Mouse (Mus musculus) limb, embryonic 12.5 days (tissue): ENCODE data around the gene Ier5l. TPM values are rescaled to one million over a fixed set of nuclear protein-coding genes. Genes with fewer than 3 reads are reported as not detected.

ENCODE experiments used
- ATAC-seq: fragments of 200-750 bp; cut with Nextera tagmentation; 2 replicates; pipeline ENCODE4 v1.8.0; 2017; ENCODE audit warnings: low read depth, moderate TSS enrichment; ENCODE audit not compliant: insufficient number of reproducible peaks, insufficient read depth, low FRiP score, low TSS enrichment
- H3K27ac ChIP-seq: fragments of 300-500 bp; sonication (generic); 2 replicates; pipeline ENCODE4 v1.5.1; 2016; ENCODE audit warnings: mild to moderate bottlenecking, moderate library complexity
- H3K27me3 ChIP-seq: fragments of 300-500 bp; sonication (generic); 2 replicates; pipeline ENCODE4 v1.6.1; 2016; ENCODE audit warnings: mild to moderate bottlenecking, moderate library complexity
- H3K36me3 ChIP-seq: fragments of 300-500 bp; sonication (generic); 2 replicates; pipeline ENCODE4 v1.6.1; 2016; ENCODE audit warnings: mild to moderate bottlenecking, moderate library complexity
- H3K4me1 ChIP-seq: fragments of 300-500 bp; sonication (generic); replicated peaks from 2 replicates; pipeline ENCODE4 v1.6.1; 2016
- H3K4me2 ChIP-seq: fragments of 300-500 bp; sonication (generic); 2 replicates; pipeline ENCODE4 v1.6.1; 2016; ENCODE audit warnings: mild to moderate bottlenecking, moderate library complexity
- H3K4me3 ChIP-seq: fragments of 300-500 bp; sonication (generic); replicated peaks from 2 replicates; pipeline ENCODE4 v1.5.1; 2016; ENCODE audit warnings: mild to moderate bottlenecking
- H3K9ac ChIP-seq: fragments of 300-500 bp; sonication (generic); replicated peaks from 2 replicates; pipeline ENCODE4 v1.6.1; 2016; ENCODE audit warnings: mild to moderate bottlenecking, moderate library complexity
- H3K9me3 ChIP-seq: fragments of 300-500 bp; sonication (generic); 2 replicates; pipeline ENCODE4 v1.6.1; 2016; ENCODE audit warnings: mild to moderate bottlenecking, moderate library complexity
- WGBS: fragments of 180-500 bp; shearing (Covaris S2); methylation state at CpG from one replicate; pipeline ENCODE4 v1.1.7; 2016; 5-methylcytosine and 5-hydroxymethylcytosine counted together
- polyA plus RNA-seq: library from polyadenylated mRNA; unstranded; fragments of >200 nt; fragmentation: Nextera tagmentation; extraction: Ambion mirVana; gene quantifications from 2 replicates; pipeline ENCODE4 v1.2.1, GENCODE M21; 2016

Gene Ier5l
- polyA plus RNA-seq, 1 experiment from 2014 or later = 4.5 TPM

DNA sequence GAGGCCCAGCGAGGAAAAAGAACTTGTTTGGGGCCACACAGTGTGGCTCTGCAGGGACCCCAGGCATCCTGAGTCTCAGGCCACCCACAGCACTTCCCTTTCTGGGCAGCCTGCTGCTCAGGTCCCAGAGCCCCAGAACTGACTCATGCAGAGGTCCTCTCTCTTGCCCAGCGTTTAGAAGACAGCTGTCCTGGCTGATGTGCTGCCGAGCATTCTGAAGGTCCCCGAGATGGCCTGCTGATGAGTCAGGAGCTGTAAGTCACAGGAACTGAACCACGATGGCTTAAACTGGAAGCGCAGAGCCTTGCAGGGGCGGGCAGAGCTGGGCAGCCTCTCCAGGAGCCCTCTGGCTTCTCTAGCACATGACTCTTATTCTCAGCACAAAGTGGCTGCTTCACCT is 13.6 kb upstream of the Ier5l start:
- Histone ChIP-seq H3K4me1 (peaks cover 10% of the 10 kb centered on the region), H3K27me3 (no peaks in the 10 kb centered on the region), H3K27ac (no peak overlapping the region), H3K9me3 (no peaks in the 10 kb centered on the region), H3K4me2 (no peak overlapping the region), H3K36me3 (no peaks in the 10 kb centered on the region), H3K4me3 (no peak overlapping the region), H3K9ac (no peak overlapping the region)
- 45% methylated on average over 7 of the region's 7 CpGs for WGBS
- ATAC-seq = no peak

DNA sequence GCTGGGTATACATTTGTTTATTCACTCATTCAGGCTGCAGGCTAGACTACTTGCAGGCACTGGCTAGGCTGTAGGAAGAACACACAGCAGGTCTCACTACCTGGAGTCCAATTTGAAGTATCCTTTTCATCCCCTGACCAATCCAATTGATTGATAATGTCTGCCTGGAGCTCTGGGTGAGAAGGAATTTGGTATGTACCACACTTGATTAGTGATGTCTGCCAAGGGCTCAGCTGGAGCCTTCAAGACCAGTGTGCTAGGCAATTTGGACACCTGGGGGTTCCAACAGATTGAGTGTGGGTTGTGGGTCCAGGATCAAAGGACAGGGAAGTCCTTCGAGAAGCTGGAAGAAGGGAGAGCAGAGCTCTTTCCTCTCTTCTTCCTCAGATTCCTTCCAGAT is 4.5 kb upstream of the Ier5l start:
- peaks cover 13% of the 10 kb centered on the region for H3K4me1 ChIP-seq
- no peaks in the 10 kb centered on the region for H3K27me3 ChIP-seq
- H3K4me2 ChIP-seq = no peak overlapping the region
- no peaks in the 10 kb centered on the region for H3K9me3 ChIP-seq
- H3K27ac ChIP-seq = no peak overlapping the region; the same call in 1 of the 2 replicates
- H3K4me3 ChIP-seq = no peak overlapping the region
- ATAC-seq = no peak
- no peak overlapping the region for H3K9ac ChIP-seq
- 68% methylated on average over 1 of the region's 1 CpGs for WGBS
- H3K36me3 ChIP-seq = no peaks in the 10 kb centered on the region

DNA sequence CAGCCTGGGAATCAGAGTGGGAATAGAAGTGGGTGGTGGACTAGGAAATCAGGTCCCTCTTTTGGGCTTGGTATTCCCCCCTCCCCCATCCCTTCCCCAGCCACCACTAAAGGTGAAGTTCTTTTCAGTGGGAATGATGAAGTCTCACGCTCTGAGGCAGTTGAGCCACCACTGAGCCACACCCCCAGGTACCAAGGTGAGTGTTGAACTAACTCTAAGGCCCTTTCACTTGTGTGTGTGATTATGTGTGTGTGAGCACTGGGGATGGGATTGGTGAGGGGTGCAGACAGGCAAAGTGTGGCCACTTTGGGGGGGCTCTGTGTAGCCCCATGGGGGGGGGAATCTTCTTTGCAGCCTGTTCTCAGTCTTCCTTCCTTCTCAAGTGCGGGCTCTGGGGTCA is 2.2 kb upstream of the Ier5l start:
- Histone ChIP-seq H3K27me3 (no peaks in the 10 kb centered on the region), H3K4me3 (no peak overlapping the region), H3K4me2 (no peak overlapping the region), H3K9me3 (no peaks in the 10 kb centered on the region), H3K4me1 (peaks cover 9% of the 10 kb centered on the region), H3K27ac (no peak overlapping the region), H3K9ac (peak overlapping the region; percentile 23; the same call in 1 of the 2 replicates), H3K36me3 (no peaks in the 10 kb centered on the region)
- ATAC-seq = no peak
- 66% methylated on average over 2 of the region's 2 CpGs for WGBS

DNA sequence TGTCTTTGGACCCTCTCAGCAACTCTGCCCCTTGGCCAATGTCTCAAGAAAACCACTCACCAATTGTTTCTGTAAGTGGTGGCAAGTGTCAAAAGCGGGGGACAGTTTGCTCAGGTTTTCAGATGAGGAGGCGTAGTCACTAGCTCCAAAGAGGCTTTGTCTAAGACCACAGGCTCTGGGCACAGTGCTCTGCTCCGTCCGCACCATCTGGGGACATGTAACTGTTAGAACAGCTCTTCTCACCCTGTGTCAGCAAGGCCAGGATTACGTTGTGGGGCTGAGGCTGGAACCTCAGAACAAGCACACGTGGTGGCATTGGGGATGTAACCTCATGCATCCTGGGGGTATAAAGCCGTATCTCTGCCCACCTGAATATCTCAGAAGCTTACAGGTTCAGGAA is 1.4 kb upstream of the Ier5l start:
- Histone ChIP-seq H3K27ac (no peak overlapping the region), H3K9ac (no peak overlapping the region), H3K4me1 (peaks cover 13% of the 10 kb centered on the region), H3K4me2 (no peak overlapping the region), H3K4me3 (no peak overlapping the region), H3K36me3 (no peaks in the 10 kb centered on the region), H3K9me3 (no peaks in the 10 kb centered on the region), H3K27me3 (no peaks in the 10 kb centered on the region)
- 84% methylated on average over 7 of the region's 7 CpGs for WGBS
- no peak for ATAC-seq

DNA sequence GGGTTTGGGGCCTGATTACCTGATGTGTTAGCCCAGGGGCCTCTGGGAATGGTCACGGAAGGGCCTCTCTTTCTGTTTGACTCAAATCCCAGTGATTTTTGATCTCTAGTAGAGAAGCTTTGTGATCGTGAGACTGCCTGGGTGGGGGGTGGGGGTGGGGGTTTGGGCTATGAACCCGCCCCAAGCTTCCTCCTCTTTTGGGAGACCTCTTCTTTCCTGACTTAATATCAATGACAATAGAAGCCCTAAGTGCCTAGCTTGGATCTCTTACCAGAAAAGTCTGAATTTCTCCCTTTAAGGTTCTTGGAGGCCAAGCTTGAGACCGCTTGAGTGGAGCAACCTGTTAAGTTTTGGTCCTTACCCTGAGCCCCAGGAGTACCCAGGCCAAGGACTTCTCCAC is 757 bp upstream of the Ier5l start:
- H3K4me2 ChIP-seq = peak overlapping the region; percentile 98
- H3K4me3 ChIP-seq = peak overlapping the region; percentile 97
- no peak for ATAC-seq
- peaks cover 16% of the 10 kb centered on the region for H3K4me1 ChIP-seq
- WGBS = 33% methylated on average over 4 of the region's 4 CpGs
- H3K9ac ChIP-seq = no peak overlapping the region
- H3K27me3 ChIP-seq = no peaks in the 10 kb centered on the region
- H3K27ac ChIP-seq = no peak overlapping the region
- H3K9me3 ChIP-seq = no peaks in the 10 kb centered on the region
- H3K36me3 ChIP-seq = no peaks in the 10 kb centered on the region

DNA sequence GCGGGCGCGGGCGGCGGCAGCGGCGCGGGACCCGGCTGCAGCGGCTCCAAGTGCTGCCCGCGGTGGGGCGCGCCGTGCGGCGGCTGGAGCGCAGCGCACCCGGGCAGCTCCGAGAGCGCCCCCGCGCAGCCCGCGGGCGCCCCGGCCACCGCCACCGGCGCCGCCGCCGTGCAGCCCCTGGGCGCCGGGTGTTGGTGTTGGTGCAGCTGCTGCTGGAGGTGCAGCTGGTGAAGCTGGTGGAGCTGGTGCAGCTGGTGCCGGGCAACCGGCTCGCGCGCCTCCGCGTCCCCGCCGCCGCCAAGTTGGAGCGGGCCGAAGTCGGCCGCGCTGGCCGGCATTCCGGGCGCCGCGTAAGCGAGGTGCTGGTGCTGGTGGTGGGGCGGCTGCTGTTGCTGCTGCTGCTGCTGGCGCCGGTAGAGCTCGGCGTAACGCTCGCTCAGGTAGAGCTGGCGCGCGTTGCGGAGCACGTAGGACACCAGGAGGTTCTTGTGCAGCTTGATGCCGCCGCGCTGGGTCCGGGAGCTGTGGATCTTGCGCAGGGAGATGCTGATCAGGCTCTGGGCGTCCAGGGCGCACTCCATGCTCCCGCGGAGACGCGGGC is 488 bp downstream of the Ier5l start:
- no peaks in the 10 kb centered on the region for H3K36me3 ChIP-seq
- H3K9me3 ChIP-seq = no peaks in the 10 kb centered on the region
- H3K4me3 ChIP-seq = peak overlapping the region; percentile 97
- under 1% methylated on average over 66 of the region's 80 CpGs for WGBS
- peaks cover 24% of the 10 kb centered on the region for H3K4me1 ChIP-seq
- H3K27ac ChIP-seq = peak overlapping the region; percentile 98
- peak overlapping the region; percentile 100 for H3K9ac ChIP-seq
- H3K4me2 ChIP-seq = peak overlapping the region; percentile 98
- H3K27me3 ChIP-seq = peaks cover 6% of the 10 kb centered on the region; the same call in 1 of the 2 replicates
- ATAC-seq = 0 out of 2 replicates have a peak, but pooled peaks have one; percentile 12

DNA sequence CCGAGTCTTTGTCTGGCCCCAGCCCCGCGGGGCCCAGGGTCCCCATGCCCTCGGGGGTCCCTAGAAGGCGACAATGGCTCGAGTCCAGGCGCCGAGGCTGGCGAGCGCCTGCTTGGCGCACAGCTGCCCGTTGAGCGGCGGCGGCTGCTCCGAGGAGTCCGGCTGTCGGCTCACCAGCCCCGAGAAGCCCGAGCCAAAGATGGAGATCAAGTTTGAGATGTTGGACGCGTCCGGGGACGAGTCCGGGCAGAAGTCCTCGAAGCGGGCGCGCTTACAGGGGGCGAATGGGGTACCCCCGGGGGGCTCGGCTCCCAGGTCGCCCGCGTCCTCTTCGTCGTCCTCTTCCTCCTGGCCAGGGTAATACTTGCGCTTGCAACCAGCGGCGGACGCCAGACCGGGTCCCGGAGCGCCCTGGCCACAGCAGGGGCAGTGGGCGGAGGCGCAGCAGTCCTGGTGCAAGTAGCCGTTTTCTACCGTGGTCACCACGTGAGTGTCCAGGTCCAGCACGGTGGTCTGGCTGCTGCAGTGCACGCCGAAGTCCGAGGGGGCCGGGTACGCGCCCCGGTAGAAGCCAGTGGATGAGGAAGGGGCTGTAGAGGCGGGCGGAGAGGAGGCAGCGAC is 1.2 kb downstream of the Ier5l start:
- no peak for ATAC-seq
- Histone ChIP-seq H3K27me3 (peaks cover 6% of the 10 kb centered on the region; the same call in 1 of the 2 replicates), H3K4me3 (peak overlapping the region; percentile 97), H3K27ac (peak overlapping the region; percentile 98), H3K4me2 (peak overlapping the region; percentile 98), H3K4me1 (peaks cover 28% of the 10 kb centered on the region), H3K9me3 (no peaks in the 10 kb centered on the region), H3K36me3 (no peaks in the 10 kb centered on the region), H3K9ac (peak overlapping the region; percentile 100)
- WGBS = under 1% methylated on average over 60 of the region's 60 CpGs

DNA sequence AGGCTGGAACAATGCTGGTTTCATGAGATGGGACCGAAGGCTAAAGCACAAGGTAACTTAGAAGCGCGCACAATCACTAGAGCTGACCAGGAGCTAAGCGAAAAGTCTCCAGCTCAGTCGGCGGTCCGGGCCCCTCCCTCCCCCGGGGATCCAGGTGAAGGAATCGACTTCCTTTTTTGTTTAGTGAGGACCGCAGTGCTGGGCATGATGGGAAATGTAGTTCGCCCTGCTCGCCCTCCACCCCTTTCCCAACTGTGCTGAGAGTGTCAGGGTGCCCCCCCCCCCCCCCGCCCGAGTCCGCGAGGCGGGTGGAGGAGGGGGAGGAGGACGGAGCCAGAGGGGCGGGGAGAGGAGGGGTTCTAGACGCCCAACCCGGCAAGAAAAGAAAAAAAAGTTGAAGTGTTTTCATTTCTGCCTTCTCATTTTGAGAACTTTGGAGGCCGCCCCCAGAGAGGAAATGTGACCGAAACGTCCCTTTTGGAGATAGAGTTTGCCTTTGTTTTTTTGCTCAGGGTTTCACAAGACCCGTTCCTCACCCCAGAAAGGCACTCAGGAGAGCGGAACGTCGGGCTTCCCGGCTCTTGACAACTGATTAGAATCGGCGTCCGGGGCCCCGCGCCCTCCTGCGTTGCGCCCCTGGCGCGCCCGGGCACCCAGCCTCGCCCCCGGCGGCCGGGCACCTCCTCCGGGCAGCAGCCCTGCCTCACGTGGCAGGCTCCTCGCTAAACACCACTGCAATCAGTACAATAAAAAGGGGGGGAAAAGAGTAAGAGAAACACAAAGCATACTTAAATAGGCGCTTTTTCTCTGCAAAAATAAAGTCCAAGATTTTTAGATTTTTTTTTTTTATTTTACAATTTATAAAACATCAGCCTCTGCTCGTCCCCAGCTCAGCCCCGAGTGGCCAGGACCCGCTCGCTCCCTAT is 2.0 kb downstream of the Ier5l start:
- peak; percentile 57 for ATAC-seq

DNA sequence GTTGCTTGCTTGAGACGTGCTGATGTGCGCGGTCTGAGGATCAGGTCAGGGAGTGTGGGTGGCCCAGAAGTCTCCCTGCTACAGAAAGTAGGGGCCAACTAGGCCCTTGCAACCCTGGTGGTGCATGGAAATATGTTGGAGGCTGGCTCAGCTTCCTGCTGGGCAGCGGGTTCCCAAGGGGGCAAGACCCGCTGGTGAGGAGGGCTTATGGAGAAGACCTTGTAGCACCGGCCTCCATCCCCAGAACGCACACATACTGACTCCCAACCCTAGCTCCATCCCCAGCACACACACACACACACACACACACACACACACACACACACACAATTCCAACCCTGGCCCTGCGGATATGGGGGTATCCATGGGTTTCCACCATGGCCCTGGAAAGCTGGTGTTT is 3.0 kb downstream of the Ier5l start:
- peaks cover 6% of the 10 kb centered on the region; the same call in 1 of the 2 replicates for H3K27me3 ChIP-seq
- no peaks in the 10 kb centered on the region for H3K36me3 ChIP-seq
- H3K27ac ChIP-seq = peak overlapping the region; percentile 98
- 6% methylated on average over 8 of the region's 8 CpGs for WGBS
- peak overlapping the region; percentile 98 for H3K4me2 ChIP-seq
- peaks cover 43% of the 10 kb centered on the region for H3K4me1 ChIP-seq
- H3K9ac ChIP-seq = peak overlapping the region; percentile 31
- ATAC-seq = no peak
- H3K9me3 ChIP-seq = no peaks in the 10 kb centered on the region
- peak overlapping the region; percentile 97 for H3K4me3 ChIP-seq

More for the DNA sequence above, 2.0 kb downstream of the Ier5l start:
- Histone ChIP-seq H3K4me3 (peak overlapping the region; percentile 97), H3K9me3 (no peaks in the 10 kb centered on the region), H3K27ac (peak overlapping the region; percentile 98), H3K9ac (peak overlapping the region; percentile 100), H3K4me1 (peaks cover 35% of the 10 kb centered on the region), H3K27me3 (peaks cover 6% of the 10 kb centered on the region; the same call in 1 of the 2 replicates), H3K36me3 (no peaks in the 10 kb centered on the region), H3K4me2 (peak overlapping the region; percentile 98)
- WGBS = under 1% methylated on average over 46 of the region's 51 CpGs

DNA sequence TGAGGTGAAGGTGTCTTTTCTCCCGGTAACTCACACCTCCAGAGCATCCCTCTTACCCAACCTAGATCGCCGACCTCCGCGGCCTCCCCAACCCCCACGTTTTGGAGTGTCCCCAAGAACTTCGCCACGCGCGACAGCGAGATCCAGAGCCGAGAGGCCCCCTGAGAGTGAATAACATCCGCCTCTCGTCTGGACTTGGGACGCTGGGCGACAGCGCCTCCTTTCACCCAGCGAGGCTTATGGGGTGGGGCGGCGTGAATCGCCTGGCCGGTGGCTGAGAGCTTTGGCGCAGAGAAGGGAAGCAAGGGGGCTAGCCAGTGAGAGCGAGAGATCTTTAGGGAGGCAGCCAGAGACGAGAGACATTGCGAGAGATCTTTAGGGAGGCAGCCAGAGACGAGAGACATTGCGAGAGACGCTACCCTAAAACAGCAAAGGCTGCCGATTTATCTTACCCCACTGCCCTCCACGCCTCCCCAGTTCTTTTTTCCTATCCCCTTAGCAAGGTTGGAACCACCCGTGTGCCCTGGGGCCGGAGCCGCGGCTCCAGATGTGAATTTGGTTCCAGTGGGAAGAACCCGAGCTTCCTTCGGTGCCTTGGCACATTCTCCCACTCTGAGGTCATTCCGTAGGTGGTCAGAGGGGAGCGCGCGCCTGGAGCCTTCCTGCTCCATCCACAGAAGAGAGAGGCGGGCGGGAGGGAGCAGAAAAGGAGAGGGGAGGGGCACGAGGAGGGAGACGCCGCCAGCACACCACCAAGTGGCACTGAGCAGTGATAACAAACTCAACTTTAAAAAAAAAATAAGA is 3.7 kb downstream of the Ier5l start:
- under 1% methylated on average over 46 of the region's 46 CpGs for WGBS
- Histone ChIP-seq H3K27me3 (peaks cover 6% of the 10 kb centered on the region; the same call in 1 of the 2 replicates), H3K4me1 (peaks cover 43% of the 10 kb centered on the region), H3K9ac (peak overlapping the region; percentile 81), H3K27ac (peak overlapping the region; percentile 98), H3K9me3 (no peaks in the 10 kb centered on the region), H3K4me2 (peak overlapping the region; percentile 98), H3K4me3 (peak overlapping the region; percentile 97), H3K36me3 (no peaks in the 10 kb centered on the region)
- 0 out of 2 replicates have a peak, but pooled peaks have one; percentile 5 for ATAC-seq
